In the genomic region with DNA sequence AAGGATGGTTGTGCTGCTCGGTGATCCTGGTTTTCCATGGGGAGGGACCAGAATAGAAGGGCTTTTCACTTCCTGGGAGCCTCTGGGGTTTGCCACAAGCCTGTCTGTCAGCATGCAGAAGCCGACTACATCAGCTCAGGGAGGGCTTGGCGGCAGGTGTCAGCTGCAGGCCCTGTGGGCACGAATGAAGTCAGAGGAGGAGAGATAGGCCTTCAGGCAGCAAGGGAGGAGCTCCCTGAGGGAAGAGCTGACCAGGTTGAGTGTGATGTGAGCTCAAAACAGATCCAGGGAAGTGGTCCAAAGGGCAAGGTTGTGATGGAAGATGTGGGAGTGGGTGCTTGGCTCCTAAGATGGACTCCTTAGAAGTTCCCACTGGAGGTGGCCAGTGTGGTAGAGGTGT, we compare ENCODE assay signal across 33 mouse cellular contexts. TPM values are rescaled to one million over a fixed set of nuclear protein-coding genes. Genes with fewer than 3 reads are reported as not detected.
DNase-seq lines count a peak whose midpoint lies in the region; ATAC-seq lines count a peak whose summit lies in the region.
"Had no signal": no experiment of that assay in that cellular context is flagged by ENCODE, and none has a peak within 500 bp of the region (broad histone marks: within the 10 kb centered on the region; RNA-seq: fewer than 3 reads in every experiment).

No protein-coding gene starts in this region.

- H3K9ac ChIP-seq in hindbrain, embryonic 11.5 days (ENCODE audit: low read depth, low read length): no peak overlapping the region
- no peak overlapping the region for H3K9ac ChIP-seq in liver, embryonic 12.5 days
- H3K9ac ChIP-seq: embryonic facial prominence, embryonic 15.5 days; forebrain, embryonic 12.5 days; forebrain, postnatal 0 days; heart, embryonic 13.5 days; intestine, embryonic 15.5 days; liver, embryonic 13.5 days; midbrain, embryonic 15.5 days; neural tube, embryonic 12.5 days had no signal

- no peaks in the 10 kb centered on the region for H3K9me3 ChIP-seq in hindbrain, embryonic 10.5 days
- no peaks in the 10 kb centered on the region for H3K9me3 ChIP-seq in hindbrain, embryonic 11.5 days (ENCODE audit: control insufficient read depth, low read length)
- H3K9me3 ChIP-seq in embryonic facial prominence, embryonic 10.5 days: no peaks in the 10 kb centered on the region
- no peaks in the 10 kb centered on the region for H3K9me3 ChIP-seq in liver, embryonic 12.5 days (replicated peaks)
- H3K9me3 ChIP-seq: embryonic facial prominence, embryonic 15.5 days; forebrain, embryonic 12.5 days; G1E; heart, embryonic 13.5 days; intestine, embryonic 15.5 days; liver, embryonic 13.5 days; midbrain, embryonic 15.5 days; neural tube, embryonic 12.5 days had no signal

- H3K4me3 ChIP-seq in hindbrain, embryonic 10.5 days: no peak overlapping the region
- no peak overlapping the region for H3K4me3 ChIP-seq in hindbrain, embryonic 11.5 days (ENCODE audit: low read depth, low read length)
- H3K4me3 ChIP-seq in embryonic facial prominence, embryonic 10.5 days: no peak overlapping the region
- H3K4me3 ChIP-seq in liver, embryonic 12.5 days: no peak overlapping the region
- H3K4me3 ChIP-seq: embryonic facial prominence, embryonic 15.5 days; forebrain, embryonic 12.5 days; heart, embryonic 13.5 days; intestine, embryonic 15.5 days; liver, embryonic 13.5 days; midbrain, embryonic 15.5 days; neural tube, embryonic 12.5 days had no signal

- WGBS in hindbrain, embryonic 10.5 days: 66% methylated on average over 4 of the region's 4 CpGs
- WGBS in hindbrain, embryonic 11.5 days: 62% methylated on average over 4 of the region's 4 CpGs
- WGBS in embryonic facial prominence, embryonic 10.5 days: 65% methylated on average over 4 of the region's 4 CpGs
- 47% methylated on average over 4 of the region's 4 CpGs for WGBS in liver, embryonic 12.5 days (ENCODE audit: insufficient replicate concordance)

- no peak overlapping the region for H3K4me2 ChIP-seq in hindbrain, embryonic 11.5 days (replicated peaks; ENCODE audit: low read depth, low read length)
- H3K4me2 ChIP-seq in liver, embryonic 12.5 days: no peak overlapping the region
- H3K4me2 ChIP-seq: embryonic facial prominence, embryonic 15.5 days; forebrain, embryonic 12.5 days; heart, embryonic 13.5 days; intestine, embryonic 15.5 days; liver, embryonic 13.5 days; midbrain, embryonic 15.5 days; neural tube, embryonic 12.5 days had no signal

- no peaks in the 10 kb centered on the region for H3K27me3 ChIP-seq in hindbrain, embryonic 10.5 days (ENCODE audit: insufficient read depth, poor library complexity, severe bottlenecking)
- no peaks in the 10 kb centered on the region for H3K27me3 ChIP-seq in hindbrain, embryonic 11.5 days (ENCODE audit: control insufficient read depth, insufficient read depth, low read length)
- no peaks in the 10 kb centered on the region for H3K27me3 ChIP-seq in embryonic facial prominence, embryonic 10.5 days (replicated peaks; ENCODE audit: low read depth, poor library complexity, severe bottlenecking)
- H3K27me3 ChIP-seq in liver, embryonic 12.5 days (replicated peaks): no peaks in the 10 kb centered on the region
- H3K27me3 ChIP-seq: embryonic facial prominence, embryonic 15.5 days; forebrain, embryonic 12.5 days; heart, embryonic 13.5 days; intestine, embryonic 15.5 days; liver, embryonic 13.5 days; midbrain, embryonic 15.5 days; neural tube, embryonic 12.5 days had no signal

- no peak for DNase-seq in hindbrain, embryonic 10.5 days (ENCODE audit: low spot score)
- no peak for DNase-seq in hindbrain, embryonic 11.5 days (ENCODE audit: low spot score)
- peak; percentile 32 for DNase-seq in naive thymus-derived CD4-positive, alpha-beta T cell, adult 2 months (ENCODE audit: low read depth)
- DNase-seq in thymus, postnatal 14 days: peak; percentile 59
- DNase-seq in embryonic facial prominence, embryonic 10.5 days (ENCODE audit: low spot score): no peak
- no peak for DNase-seq in cerebellum, adult 8-10 months
- DNase-seq: adrenal gland, postnatal 10 days; cerebellum, adult 11-12 months; cerebellum, postnatal 14 days; forebrain, postnatal 0 days; heart, postnatal 10 days; kidney, adult 2 months; kidney, postnatal 4 days; layer of hippocampus, postnatal 36 days; left cerebral cortex, postnatal 4 days; liver, embryonic 13.5 days; lung, adult 18-20 months; lung, postnatal 10 days; right cerebral cortex, adult 18-20 months had no signal

- no peak for ATAC-seq in hindbrain, embryonic 11.5 days (ENCODE audit: low FRiP score)
- ATAC-seq in liver, embryonic 12.5 days: no peak
- ATAC-seq: forebrain, postnatal 0 days; hindbrain, embryonic 16.5 days; intestine, embryonic 15.5 days; midbrain, embryonic 15.5 days had no signal

- H3K36me3 ChIP-seq in hindbrain, embryonic 10.5 days: no peaks in the 10 kb centered on the region
- H3K36me3 ChIP-seq in hindbrain, embryonic 11.5 days (ENCODE audit: control insufficient read depth, insufficient read depth, low read length): no peaks in the 10 kb centered on the region
- H3K36me3 ChIP-seq in embryonic facial prominence, embryonic 10.5 days (replicated peaks): no peaks in the 10 kb centered on the region
- H3K36me3 ChIP-seq in liver, embryonic 12.5 days: no peaks in the 10 kb centered on the region
- H3K36me3 ChIP-seq: embryonic facial prominence, embryonic 15.5 days; forebrain, embryonic 12.5 days; G1E; heart, embryonic 13.5 days; intestine, embryonic 15.5 days; liver, embryonic 13.5 days; midbrain, embryonic 15.5 days; neural tube, embryonic 12.5 days had no signal

- peak overlapping the region; percentile 64 for H3K27ac ChIP-seq in hindbrain, embryonic 10.5 days
- no peak overlapping the region for H3K27ac ChIP-seq in hindbrain, embryonic 11.5 days (ENCODE audit: low read depth, low read length)
- H3K27ac ChIP-seq in embryonic facial prominence, embryonic 10.5 days (replicated peaks): no peak overlapping the region
- H3K27ac ChIP-seq in liver, embryonic 12.5 days: no peak overlapping the region
- H3K27ac ChIP-seq: embryonic facial prominence, embryonic 15.5 days; forebrain, embryonic 12.5 days; heart, embryonic 13.5 days; intestine, embryonic 15.5 days; liver, embryonic 13.5 days; macrophage; midbrain, embryonic 15.5 days; neural tube, embryonic 12.5 days had no signal

- peaks cover 26% of the 10 kb centered on the region for H3K4me1 ChIP-seq in hindbrain, embryonic 10.5 days (replicated peaks)
- no peaks in the 10 kb centered on the region for H3K4me1 ChIP-seq in hindbrain, embryonic 11.5 days (replicated peaks; ENCODE audit: control insufficient read depth, insufficient read depth, low read length)
- peaks cover 13% of the 10 kb centered on the region for H3K4me1 ChIP-seq in embryonic facial prominence, embryonic 10.5 days
- H3K4me1 ChIP-seq in liver, embryonic 12.5 days: peaks cover 40% of the 10 kb centered on the region
- H3K4me1 ChIP-seq: intestine, embryonic 15.5 days had no signal

RNA-seq across cellular contexts. Expression of a gene that starts 35.7 kb away (rescaled TPM):
- not detected in 2 replicates for polyA plus RNA-seq in hindbrain, embryonic 10.5 days (2016; fragmentation: Nextera tagmentation; extraction: Ambion mirVana)
- polyA plus RNA-seq in hindbrain, embryonic 11.5 days (2014; fragmentation: Nextera tagmentation; extraction: Ambion mirVana): not detected in 2 replicates
- not detected in 2 replicates for polyA plus RNA-seq in embryonic facial prominence, embryonic 10.5 days (2016; fragmentation: Nextera tagmentation; extraction: Ambion mirVana)
- polyA plus RNA-seq in liver, embryonic 12.5 days (2016; fragmentation: Nextera tagmentation; extraction: Ambion mirVana): not detected in 2 replicates
- polyA plus RNA-seq: cortical plate, adult 2 months; embryonic facial prominence, embryonic 15.5 days; forebrain, embryonic 12.5 days; forebrain, postnatal 0 days; G1E; gonadal fat pad, adult 2 months; hindbrain, embryonic 16.5 days; intestine, embryonic 15.5 days; kidney, adult 2 months; kidney, embryonic 16.5 days; limb, embryonic 14.5 days; liver, embryonic 13.5 days; macrophage; midbrain, embryonic 15.5 days; neural tube, embryonic 12.5 days had no signal

RNA-seq across cellular contexts. Expression of a gene that starts 59.9 kb away (rescaled TPM):
- 38.5 and 40.1 TPM in 2 replicates for polyA plus RNA-seq in hindbrain, embryonic 10.5 days (2016; fragmentation: Nextera tagmentation; extraction: Ambion mirVana)
- 42.3 and 68.2 TPM in 2 replicates for polyA plus RNA-seq in hindbrain, embryonic 11.5 days (2014; fragmentation: Nextera tagmentation; extraction: Ambion mirVana)
- polyA plus RNA-seq in embryonic facial prominence, embryonic 10.5 days (2016; fragmentation: Nextera tagmentation; extraction: Ambion mirVana): 37.6 and 41.4 TPM in 2 replicates
- polyA plus RNA-seq in liver, embryonic 12.5 days (2016; fragmentation: Nextera tagmentation; extraction: Ambion mirVana): 8.8 and 9.7 TPM in 2 replicates

Comparison
In these comparisons a context has a peak if more than half of its experiments do, and no peak if none do; other contexts are left out.
1. DNase-seq: peak in naive thymus-derived CD4-positive, alpha-beta T cell, adult 2 months (single experiment) and thymus, postnatal 14 days (single experiment); none in hindbrain, embryonic 10.5 days (single experiment), hindbrain, embryonic 11.5 days (single experiment), embryonic facial prominence, embryonic 10.5 days (single experiment) and cerebellum, adult 8-10 months (single experiment).